Mouse (Mus musculus): Measurements from ENCODE around the gene Mgme1. TPM values are rescaled to one million over a fixed set of nuclear protein-coding genes. Genes with fewer than 3 reads are reported as not detected.

Mgme1 gene
- polyA plus RNA-seq, 1 experiment from 2014 or later = 22.8 TPM

DNA sequence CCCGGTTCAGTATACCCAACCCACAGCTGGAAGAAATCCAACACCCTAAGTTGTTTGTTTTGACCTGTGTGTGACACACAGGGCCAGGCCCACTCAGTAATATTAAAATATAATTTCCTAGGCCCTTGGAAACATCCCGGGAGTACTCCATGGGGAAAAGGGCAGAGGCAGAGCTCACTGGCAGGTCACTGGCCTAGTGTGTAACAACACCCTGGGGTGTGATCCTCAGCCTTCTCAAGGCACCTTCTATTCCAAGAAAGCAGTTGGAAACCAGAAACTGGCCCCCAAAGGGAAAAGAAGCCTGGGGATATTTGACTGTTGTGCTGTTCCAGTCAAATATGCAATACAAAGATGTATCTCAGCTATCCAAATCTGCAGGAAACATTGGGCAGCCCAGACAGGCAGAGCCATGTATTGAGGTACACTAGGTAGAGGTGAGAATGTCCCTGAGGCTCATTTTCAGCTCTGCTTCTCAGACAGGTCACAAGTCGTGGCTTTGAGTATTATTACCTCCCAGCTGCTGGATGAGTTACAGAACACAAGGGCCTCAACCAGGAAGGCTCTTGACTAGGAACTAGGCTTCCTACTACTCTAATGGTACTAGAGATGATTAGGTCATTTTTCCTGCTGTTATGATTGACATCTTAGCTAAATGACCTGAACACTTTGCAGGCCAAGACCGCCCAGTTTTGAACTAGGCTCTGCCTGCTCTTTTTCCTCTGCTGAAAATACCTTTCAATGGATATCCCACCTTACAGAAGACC lies 21.7 kb upstream of the Mgme1 start:
- Histone ChIP-seq H3K27me3 (replicated peaks; ENCODE audit: control insufficient read depth, insufficient read depth, low read length) (no peaks in the 10 kb centered on the region), H3K4me3 (ENCODE audit: low read length) (no peak overlapping the region), H3K9me3 (ENCODE audit: control insufficient read depth, low read length) (no peaks in the 10 kb centered on the region), H3K36me3 (ENCODE audit: control insufficient read depth, insufficient read depth, low read length) (peaks cover 22% of the 10 kb centered on the region), H3K4me1 (ENCODE audit: control insufficient read depth, insufficient read depth, low read length) (peaks cover 16% of the 10 kb centered on the region), H3K4me2 (ENCODE audit: low read depth, low read length) (no peak overlapping the region), H3K27ac (ENCODE audit: low read length) (no peak overlapping the region), H3K9ac (ENCODE audit: low read depth, low read length) (no peak overlapping the region)
- WGBS = 40% methylated on average over 4 of the region's 4 CpGs
- peak; percentile 27 for ATAC-seq

DNA sequence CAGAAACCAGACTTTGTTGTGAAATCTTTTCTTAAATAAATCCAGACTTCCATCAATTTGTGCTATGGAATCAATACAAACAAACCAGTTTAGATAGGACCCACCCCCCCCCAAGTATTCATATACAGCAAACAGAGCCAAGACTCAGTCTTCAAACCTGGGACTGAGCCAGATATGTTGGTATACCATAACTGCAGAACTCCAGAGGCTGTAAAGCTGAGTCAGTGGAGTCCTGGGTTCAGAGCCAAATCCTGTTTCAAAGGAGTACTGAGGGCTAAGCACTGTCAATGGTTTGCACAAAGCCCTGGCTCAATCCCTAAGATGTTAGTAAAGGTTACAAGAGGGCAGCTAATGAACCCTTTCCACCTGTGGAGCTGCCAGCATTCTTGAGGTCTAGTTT lies 20.4 kb upstream of the Mgme1 start:
- H3K4me3 ChIP-seq (ENCODE audit: low read length) = no peak overlapping the region
- no peaks in the 10 kb centered on the region for H3K9me3 ChIP-seq (ENCODE audit: control insufficient read depth, low read length)
- no peak for ATAC-seq
- no peaks in the 10 kb centered on the region for H3K27me3 ChIP-seq (replicated peaks; ENCODE audit: control insufficient read depth, insufficient read depth, low read length)
- peaks cover 30% of the 10 kb centered on the region for H3K36me3 ChIP-seq (ENCODE audit: control insufficient read depth, insufficient read depth, low read length)
- no peak overlapping the region for H3K4me2 ChIP-seq (ENCODE audit: low read depth, low read length)
- H3K4me1 ChIP-seq (ENCODE audit: control insufficient read depth, insufficient read depth, low read length) = peaks cover 16% of the 10 kb centered on the region
- no peak overlapping the region for H3K27ac ChIP-seq (ENCODE audit: low read length)
- H3K9ac ChIP-seq (ENCODE audit: low read depth, low read length) = no peak overlapping the region

DNA sequence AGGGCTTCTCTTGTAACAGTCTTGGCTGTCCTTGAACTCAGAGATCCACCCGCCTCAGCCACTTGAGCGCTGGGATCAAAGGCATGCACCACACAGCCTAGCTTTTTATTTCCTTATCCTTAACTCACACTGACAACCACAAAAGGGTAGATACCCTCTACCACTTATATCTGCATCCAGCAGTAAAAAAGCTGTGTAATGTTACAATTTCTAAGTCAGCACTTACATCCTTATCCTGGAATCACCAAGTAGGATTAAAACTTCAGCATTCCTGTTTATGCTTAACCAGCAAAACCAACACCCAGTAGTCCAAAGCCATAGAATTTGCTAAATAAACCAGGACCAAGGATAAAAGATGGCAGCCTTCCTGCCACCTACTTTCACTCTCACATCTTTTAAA lies 7.6 kb upstream of the Mgme1 start:
- 76% methylated on average over 2 of the region's 2 CpGs for WGBS
- peaks cover 13% of the 10 kb centered on the region for H3K36me3 ChIP-seq (ENCODE audit: control insufficient read depth, insufficient read depth, low read length)

DNA sequence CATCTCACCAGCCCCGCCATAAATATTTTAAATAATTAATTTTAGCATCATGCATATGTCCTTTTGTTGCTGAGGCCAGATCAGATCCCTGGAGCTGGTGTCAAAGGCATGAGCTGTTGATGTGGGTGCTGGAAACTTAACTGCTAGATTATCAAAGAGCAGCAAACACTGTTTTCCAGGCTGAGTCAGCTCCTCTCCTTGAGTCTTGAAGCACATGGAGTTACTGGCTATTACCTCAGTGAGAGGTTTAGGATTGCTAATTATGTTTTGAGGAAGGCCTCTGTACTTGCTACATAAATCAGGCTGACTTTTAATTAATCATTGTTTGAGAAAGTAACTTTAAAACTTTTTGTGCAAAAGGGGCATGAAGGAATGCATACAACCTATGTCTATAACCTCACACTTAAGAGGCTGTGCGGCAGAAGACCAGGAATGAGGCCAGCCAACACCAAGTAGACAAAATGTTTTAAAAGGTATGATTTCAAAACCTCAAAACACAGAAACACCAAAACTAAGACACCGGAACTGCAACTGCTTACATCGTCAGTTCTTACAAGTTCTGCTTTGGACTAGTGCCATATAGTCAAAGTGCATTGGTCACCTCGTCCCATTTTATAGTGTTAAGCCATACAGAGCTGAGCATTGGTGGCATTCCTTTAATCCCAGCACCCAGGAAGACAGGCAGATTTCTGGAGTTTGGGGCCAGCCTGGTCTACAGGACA lies 5.9 kb upstream of the Mgme1 start:
- peaks cover 29% of the 10 kb centered on the region for H3K4me1 ChIP-seq (ENCODE audit: control insufficient read depth, insufficient read depth, low read length)
- H3K27ac ChIP-seq (ENCODE audit: low read length) = no peak overlapping the region

More for the DNA sequence above, 7.6 kb upstream of the Mgme1 start:
- no peak overlapping the region for H3K4me3 ChIP-seq (ENCODE audit: low read length)
- no peak overlapping the region for H3K9ac ChIP-seq (ENCODE audit: low read depth, low read length)
- H3K27ac ChIP-seq (ENCODE audit: low read length) = no peak overlapping the region
- ATAC-seq = no peak
- H3K4me2 ChIP-seq (ENCODE audit: low read depth, low read length) = no peak overlapping the region
- peaks cover 29% of the 10 kb centered on the region for H3K4me1 ChIP-seq (ENCODE audit: control insufficient read depth, insufficient read depth, low read length)
- no peaks in the 10 kb centered on the region for H3K9me3 ChIP-seq (ENCODE audit: control insufficient read depth, low read length)
- no peaks in the 10 kb centered on the region for H3K27me3 ChIP-seq (replicated peaks; ENCODE audit: control insufficient read depth, insufficient read depth, low read length)

DNA sequence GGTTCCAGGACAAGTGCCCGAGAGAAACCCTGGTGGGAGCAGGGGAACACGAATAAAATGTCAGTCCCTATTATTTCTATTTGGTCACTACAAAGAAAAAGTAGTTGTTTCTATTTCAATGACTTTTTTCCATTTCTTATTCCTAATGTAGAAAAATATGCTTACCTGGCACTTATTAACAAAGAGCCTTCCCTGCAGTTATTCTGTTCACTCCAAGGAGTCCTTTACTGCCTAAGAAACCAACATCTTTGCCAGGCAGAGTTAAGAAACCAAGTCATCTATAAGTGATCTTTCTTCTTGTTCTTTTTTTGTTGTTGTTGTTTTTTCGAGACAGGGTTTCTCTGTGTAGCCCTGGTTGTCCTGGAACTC lies 5.4 kb upstream of the Mgme1 start:
- no peak overlapping the region for H3K4me3 ChIP-seq (ENCODE audit: low read length)
- no peak overlapping the region for H3K9ac ChIP-seq (ENCODE audit: low read depth, low read length)
- 66% methylated on average over 3 of the region's 3 CpGs for WGBS
- no peaks in the 10 kb centered on the region for H3K27me3 ChIP-seq (replicated peaks; ENCODE audit: control insufficient read depth, insufficient read depth, low read length)
- H3K36me3 ChIP-seq (ENCODE audit: control insufficient read depth, insufficient read depth, low read length) = peaks cover 8% of the 10 kb centered on the region; the same call in 1 of the 2 replicates
- H3K9me3 ChIP-seq (ENCODE audit: control insufficient read depth, low read length) = no peaks in the 10 kb centered on the region
- H3K4me1 ChIP-seq (ENCODE audit: control insufficient read depth, insufficient read depth, low read length) = peaks cover 29% of the 10 kb centered on the region
- H3K27ac ChIP-seq (ENCODE audit: low read length) = no peak overlapping the region
- no peak overlapping the region for H3K4me2 ChIP-seq (ENCODE audit: low read depth, low read length)
- no peak for ATAC-seq

More for the DNA sequence above, 5.9 kb upstream of the Mgme1 start:
- Histone ChIP-seq H3K9me3 (ENCODE audit: control insufficient read depth, low read length) (no peaks in the 10 kb centered on the region), H3K36me3 (ENCODE audit: control insufficient read depth, insufficient read depth, low read length) (peaks cover 8% of the 10 kb centered on the region; the same call in 1 of the 2 replicates), H3K9ac (ENCODE audit: low read depth, low read length) (no peak overlapping the region), H3K4me3 (ENCODE audit: low read length) (no peak overlapping the region), H3K27me3 (replicated peaks; ENCODE audit: control insufficient read depth, insufficient read depth, low read length) (no peaks in the 10 kb centered on the region), H3K4me2 (ENCODE audit: low read depth, low read length) (no peak overlapping the region)
- WGBS = 60% methylated on average over 5 of the region's 5 CpGs
- no peak for ATAC-seq

DNA sequence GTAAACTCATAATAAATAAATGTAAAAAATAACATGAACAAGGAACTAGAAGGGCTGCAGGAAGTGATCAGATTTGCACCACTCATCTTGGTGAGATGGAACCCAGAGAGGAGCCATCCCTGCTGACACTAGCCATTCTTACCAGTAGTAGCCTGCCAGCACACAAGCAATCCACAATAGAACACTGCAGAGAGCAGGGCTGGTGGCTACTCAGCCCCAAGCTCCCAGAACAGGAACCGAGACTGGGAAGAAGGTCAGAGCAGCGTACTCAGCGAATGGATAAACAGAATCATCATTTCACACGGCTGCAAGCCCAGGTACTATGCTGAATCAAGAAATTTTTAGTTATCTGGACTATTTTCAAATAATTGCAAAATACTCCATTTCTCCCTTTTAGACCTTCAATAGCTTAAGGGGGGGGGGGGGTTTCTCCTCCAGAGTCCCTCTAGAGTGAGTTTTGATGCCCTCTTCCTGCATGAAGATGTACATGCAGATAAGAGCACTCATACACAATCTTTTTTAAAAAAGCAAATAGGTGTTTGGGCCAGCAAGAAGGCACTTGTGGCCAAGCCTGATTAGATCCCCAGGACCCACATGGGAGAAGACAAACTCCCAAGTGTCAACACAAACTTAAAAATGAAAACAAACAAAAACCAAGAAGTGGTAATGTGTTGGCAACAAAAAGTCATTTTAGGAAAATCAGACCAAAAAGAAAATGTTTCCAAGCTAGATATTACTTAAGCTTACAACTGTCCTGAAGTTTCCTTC lies 4.4 kb upstream of the Mgme1 start:
- H3K36me3 ChIP-seq (ENCODE audit: control insufficient read depth, insufficient read depth, low read length) = peaks cover 8% of the 10 kb centered on the region; the same call in 1 of the 2 replicates
- 33% methylated on average over 4 of the region's 4 CpGs for WGBS
- peak overlapping the region; percentile 18; the same call in 1 of the 2 replicates for H3K4me2 ChIP-seq (ENCODE audit: low read depth, low read length)
- H3K9ac ChIP-seq (ENCODE audit: low read depth, low read length) = peak overlapping the region; percentile 20; the same call in 1 of the 2 replicates
- H3K4me1 ChIP-seq (ENCODE audit: control insufficient read depth, insufficient read depth, low read length) = peaks cover 29% of the 10 kb centered on the region
- ATAC-seq = no peak
- H3K27ac ChIP-seq (ENCODE audit: low read length) = no peak overlapping the region
- 0 out of 2 replicates have a peak overlapping the region, but pooled peaks have one; percentile 1 for H3K4me3 ChIP-seq (ENCODE audit: low read length)
- no peaks in the 10 kb centered on the region for H3K27me3 ChIP-seq (replicated peaks; ENCODE audit: control insufficient read depth, insufficient read depth, low read length)
- H3K9me3 ChIP-seq (ENCODE audit: control insufficient read depth, low read length) = no peaks in the 10 kb centered on the region

DNA sequence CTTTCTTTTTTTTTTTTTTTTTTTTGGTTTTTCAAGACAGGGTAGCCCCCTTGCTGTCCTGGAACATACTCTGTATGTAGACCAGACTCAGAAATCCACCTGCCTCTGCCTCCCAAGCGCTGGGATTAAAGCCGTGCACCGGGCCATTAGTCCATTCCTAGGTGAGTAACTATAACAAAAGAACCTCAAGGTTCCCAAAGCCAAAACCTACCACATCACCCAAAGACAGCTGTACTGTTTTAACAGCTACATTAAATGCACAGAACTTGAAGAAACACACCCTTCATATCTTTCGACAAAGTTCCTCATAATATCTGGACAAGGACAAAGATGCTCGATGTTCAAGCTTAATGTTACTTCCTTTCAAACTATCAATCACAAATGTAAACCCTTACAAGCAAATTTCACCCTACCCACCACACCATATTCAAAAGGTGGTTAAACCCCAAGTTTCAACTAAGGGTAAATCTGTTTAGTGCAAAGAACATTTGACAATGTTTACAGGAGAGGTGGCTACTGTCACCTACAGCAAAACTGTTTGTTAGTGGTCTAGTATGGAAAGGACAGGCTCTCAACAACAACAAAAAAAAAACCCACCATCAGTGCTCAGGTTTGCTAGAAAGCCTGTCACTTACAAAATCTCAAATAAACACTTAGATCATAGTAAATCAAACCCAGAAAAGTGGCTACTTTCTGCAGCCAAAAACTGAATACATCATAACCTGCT lies 3.3 kb upstream of the Mgme1 start:
- peaks cover 2% of the 10 kb centered on the region; the same call in 1 of the 2 replicates for H3K36me3 ChIP-seq (ENCODE audit: control insufficient read depth, insufficient read depth, low read length)
- H3K4me2 ChIP-seq (ENCODE audit: low read depth, low read length) = peak overlapping the region; percentile 40
- H3K27ac ChIP-seq (ENCODE audit: low read length) = peak overlapping the region; percentile 47
- no peak for ATAC-seq
- no peak overlapping the region for H3K9ac ChIP-seq (ENCODE audit: low read depth, low read length)
- H3K4me1 ChIP-seq (ENCODE audit: control insufficient read depth, insufficient read depth, low read length) = peaks cover 25% of the 10 kb centered on the region
- peak overlapping the region; percentile 93 for H3K4me3 ChIP-seq (ENCODE audit: low read length)
- WGBS = 40% methylated on average over 5 of the region's 5 CpGs
- H3K27me3 ChIP-seq (replicated peaks; ENCODE audit: control insufficient read depth, insufficient read depth, low read length) = no peaks in the 10 kb centered on the region
- no peaks in the 10 kb centered on the region for H3K9me3 ChIP-seq (ENCODE audit: control insufficient read depth, low read length)

DNA sequence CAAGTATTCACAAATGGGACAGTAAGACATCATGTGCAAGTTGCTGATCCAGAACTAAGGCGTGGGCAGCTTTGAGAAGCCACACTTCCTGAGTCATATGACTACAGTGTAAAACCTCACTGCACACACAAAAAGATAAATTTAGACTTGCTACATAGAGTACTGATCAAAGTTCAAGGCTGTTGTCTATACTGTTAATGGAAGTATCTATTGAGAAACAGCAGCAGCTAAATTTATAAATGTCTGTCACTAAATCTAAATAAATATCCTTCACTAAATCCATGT lies 2.8 kb upstream of the Mgme1 start:
- peak overlapping the region; percentile 57 for H3K27ac ChIP-seq (ENCODE audit: low read length)
- H3K9ac ChIP-seq (ENCODE audit: low read depth, low read length) = no peak overlapping the region

More for the DNA sequence above, 2.8 kb upstream of the Mgme1 start:
- WGBS = 16% methylated on average over 1 of the region's 1 CpGs
- Histone ChIP-seq H3K27me3 (replicated peaks; ENCODE audit: control insufficient read depth, insufficient read depth, low read length) (no peaks in the 10 kb centered on the region), H3K36me3 (ENCODE audit: control insufficient read depth, insufficient read depth, low read length) (peaks cover 2% of the 10 kb centered on the region; the same call in 1 of the 2 replicates), H3K4me2 (ENCODE audit: low read depth, low read length) (peak overlapping the region; percentile 64), H3K4me1 (ENCODE audit: control insufficient read depth, insufficient read depth, low read length) (peaks cover 25% of the 10 kb centered on the region), H3K4me3 (ENCODE audit: low read length) (peak overlapping the region; percentile 93), H3K9me3 (ENCODE audit: control insufficient read depth, low read length) (no peaks in the 10 kb centered on the region)
- no peak for ATAC-seq

Measured in intestine, embryonic 16.5 days (tissue).